Mouse (Mus musculus): ENCODE results near the gene Dusp28. TPM values are rescaled to one million over a fixed set of nuclear protein-coding genes. Genes with fewer than 3 reads are reported as not detected.

The Dusp28 gene
- polyA plus RNA-seq, 1 experiment from 2014 or later, result 7.4 TPM

- no peaks in the 10 kb centered on the region for H3K4me1 ChIP-seq (replicated peaks)
- no peaks in the 10 kb centered on the region for H3K36me3 ChIP-seq (replicated peaks)
- no peak overlapping the region for H3K4me2 ChIP-seq
- no peaks in the 10 kb centered on the region for H3K9me3 ChIP-seq (replicated peaks)
- H3K4me3 ChIP-seq (replicated peaks), result no peak overlapping the region
- 62% methylated on average over 5 of the region's 5 CpGs for WGBS (ENCODE audit: insufficient replicate concordance)
- H3K27ac ChIP-seq (replicated peaks), result no peak overlapping the region
- H3K27me3 ChIP-seq, result no peaks in the 10 kb centered on the region
- no peak for ATAC-seq (ENCODE audit: insufficient read depth)
- H3K9ac ChIP-seq, result no peak overlapping the region
Measured at GRCm38 (mm10) chr1:92880101-92880500, 26.7 kb upstream of the Dusp28 start.

GRCm38 (mm10) chr1:92881982-92882381, 24.8 kb upstream of the Dusp28 start:
- Histone ChIP-seq H3K4me1 (replicated peaks) (no peaks in the 10 kb centered on the region), H3K9ac (no peak overlapping the region), H3K4me2 (no peak overlapping the region), H3K36me3 (replicated peaks) (no peaks in the 10 kb centered on the region), H3K4me3 (replicated peaks) (no peak overlapping the region), H3K27me3 (no peaks in the 10 kb centered on the region), H3K27ac (replicated peaks) (no peak overlapping the region), H3K9me3 (replicated peaks) (no peaks in the 10 kb centered on the region)
- WGBS (ENCODE audit: insufficient replicate concordance), result 68% methylated on average over 6 of the region's 6 CpGs
- ATAC-seq (ENCODE audit: insufficient read depth), result no peak

GRCm38 (mm10) chr1:92888901-92889655, 17.7 kb upstream of the Dusp28 start:
- Histone ChIP-seq H3K36me3 (replicated peaks) (no peaks in the 10 kb centered on the region), H3K27me3 (no peaks in the 10 kb centered on the region), H3K4me3 (replicated peaks) (no peak overlapping the region), H3K4me1 (replicated peaks) (no peaks in the 10 kb centered on the region), H3K9ac (no peak overlapping the region), H3K4me2 (no peak overlapping the region), H3K27ac (replicated peaks) (no peak overlapping the region), H3K9me3 (replicated peaks) (no peaks in the 10 kb centered on the region)
- WGBS (ENCODE audit: insufficient replicate concordance), result 56% methylated on average over 7 of the region's 7 CpGs
- ATAC-seq (ENCODE audit: insufficient read depth), result no peak

DNA sequence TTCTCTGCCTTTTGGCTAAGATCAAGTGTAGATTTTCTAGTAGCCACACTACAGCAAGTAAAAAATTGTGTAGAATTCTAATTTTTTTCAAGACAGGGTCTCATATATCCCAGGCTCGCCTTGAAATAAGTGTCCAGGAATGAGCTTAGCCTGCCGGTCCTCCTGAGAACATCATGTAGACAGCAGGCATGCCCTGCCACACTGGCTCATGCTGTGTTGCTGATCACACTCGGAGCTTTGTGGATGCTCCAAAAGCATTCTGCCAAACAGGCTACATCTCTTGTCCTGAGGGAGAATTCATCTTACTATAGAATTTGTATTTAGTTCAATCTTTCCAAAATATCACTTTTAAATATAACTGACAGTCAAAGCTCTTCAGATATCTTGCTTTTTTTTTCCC, 14.0 kb upstream of the Dusp28 start:
- Histone ChIP-seq H3K36me3 (replicated peaks) (no peaks in the 10 kb centered on the region), H3K4me2 (no peak overlapping the region), H3K9ac (no peak overlapping the region), H3K27ac (replicated peaks) (no peak overlapping the region), H3K9me3 (replicated peaks) (no peaks in the 10 kb centered on the region), H3K4me3 (replicated peaks) (no peak overlapping the region), H3K27me3 (no peaks in the 10 kb centered on the region), H3K4me1 (replicated peaks) (no peaks in the 10 kb centered on the region)
- no peak for ATAC-seq (ENCODE audit: insufficient read depth)
- 50% methylated on average over 3 of the region's 3 CpGs for WGBS (ENCODE audit: insufficient replicate concordance)

- Histone ChIP-seq H3K27me3 (no peaks in the 10 kb centered on the region), H3K9ac (no peak overlapping the region), H3K4me2 (no peak overlapping the region), H3K9me3 (replicated peaks) (no peaks in the 10 kb centered on the region), H3K4me1 (replicated peaks) (no peaks in the 10 kb centered on the region), H3K27ac (replicated peaks) (no peak overlapping the region), H3K36me3 (replicated peaks) (no peaks in the 10 kb centered on the region), H3K4me3 (replicated peaks) (no peak overlapping the region)
- 38% methylated on average over 3 of the region's 3 CpGs for WGBS (ENCODE audit: insufficient replicate concordance)
- ATAC-seq (ENCODE audit: insufficient read depth), result no peak
Measured at GRCm38 (mm10) chr1:92893896-92894295, 12.9 kb upstream of the Dusp28 start.

DNA sequence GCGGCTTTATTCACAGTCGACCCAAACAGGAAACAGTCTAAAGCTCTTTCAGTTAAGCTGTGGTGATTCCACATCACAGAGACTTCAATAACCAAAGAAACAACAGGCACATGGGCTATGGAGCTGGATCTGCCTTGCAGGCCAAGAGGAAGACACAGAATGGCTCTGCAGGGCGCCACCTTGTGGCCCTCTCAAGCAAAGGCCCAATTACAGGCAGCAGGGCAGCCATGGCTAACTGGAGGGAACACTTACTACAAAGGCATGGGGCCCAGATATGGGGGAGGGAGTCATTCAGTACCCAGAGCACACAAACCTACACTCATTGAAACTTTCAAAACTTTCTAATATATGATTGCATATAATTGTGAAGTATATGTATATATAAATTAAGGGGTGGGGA, 11.7 kb upstream of the Dusp28 start:
- no peaks in the 10 kb centered on the region for H3K9me3 ChIP-seq (replicated peaks)
- H3K27me3 ChIP-seq, result peaks cover 6% of the 10 kb centered on the region; the same call in 1 of the 2 replicates
- no peaks in the 10 kb centered on the region for H3K36me3 ChIP-seq (replicated peaks)
- H3K27ac ChIP-seq (replicated peaks), result no peak overlapping the region
- H3K4me2 ChIP-seq, result no peak overlapping the region
- H3K4me1 ChIP-seq (replicated peaks), result no peaks in the 10 kb centered on the region
- ATAC-seq (ENCODE audit: insufficient read depth), result no peak
- H3K4me3 ChIP-seq (replicated peaks), result no peak overlapping the region
- H3K9ac ChIP-seq, result no peak overlapping the region
- WGBS (ENCODE audit: insufficient replicate concordance), result 9% methylated on average over 3 of the region's 3 CpGs

DNA sequence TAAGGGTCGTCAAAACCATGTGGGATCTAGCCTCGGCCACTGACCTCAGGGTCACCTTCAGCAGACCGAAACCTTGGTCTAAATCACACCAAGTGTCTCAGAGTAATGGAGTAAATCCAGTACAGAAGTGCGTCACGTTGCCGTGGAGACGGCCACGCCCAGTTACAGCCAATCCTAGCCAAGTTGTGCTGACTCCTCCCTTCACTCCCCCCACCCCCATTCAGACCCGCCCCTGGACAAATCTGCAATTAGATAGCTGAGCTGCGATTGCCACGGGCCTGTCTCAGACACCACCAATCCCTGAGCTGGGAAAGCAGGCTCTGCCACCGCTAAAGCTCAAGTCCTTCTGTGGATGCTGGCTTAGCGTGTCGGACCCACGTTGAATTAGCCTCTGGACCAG, 4.0 kb upstream of the Dusp28 start, which contains the start of gene Ankmy1:
Gene Ankmy1, minus strand, starts transcription at position 121 of the 400 bp plus-strand sequence.
- Histone ChIP-seq H3K9ac (no peak within 1 kb of the TSS), H3K4me3 (replicated peaks) (no peak within 1 kb of the TSS)
- no peak for ATAC-seq (ENCODE audit: insufficient read depth)

DNA sequence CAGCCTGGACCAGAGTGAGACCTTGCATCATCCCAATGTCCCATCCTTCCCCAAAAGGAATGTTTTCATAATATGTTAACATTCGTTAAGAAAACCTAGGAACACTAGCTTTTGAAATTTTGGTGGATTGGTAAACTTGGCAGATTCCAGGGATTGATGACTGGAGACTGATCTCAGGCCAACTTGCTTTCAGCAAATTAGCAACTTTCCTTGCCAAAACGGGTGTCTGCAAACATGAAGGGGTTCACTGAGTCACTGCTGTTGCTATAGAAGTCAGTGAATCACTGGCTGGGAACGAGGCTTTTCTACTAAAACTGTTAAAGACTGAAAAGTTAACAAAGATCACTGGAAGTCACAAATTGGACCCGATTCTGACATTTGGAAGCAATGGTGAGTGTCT, 3.2 kb upstream of the Dusp28 start:
- 48% methylated on average over 4 of the region's 4 CpGs for WGBS (ENCODE audit: insufficient replicate concordance)
- H3K9ac ChIP-seq, result no peak overlapping the region
- peaks cover 28% of the 10 kb centered on the region for H3K27me3 ChIP-seq
- no peaks in the 10 kb centered on the region for H3K9me3 ChIP-seq (replicated peaks)
- peaks cover 33% of the 10 kb centered on the region for H3K4me1 ChIP-seq (replicated peaks)
- H3K4me3 ChIP-seq (replicated peaks), result no peak overlapping the region
- no peak overlapping the region for H3K27ac ChIP-seq (replicated peaks)
- H3K36me3 ChIP-seq (replicated peaks), result no peaks in the 10 kb centered on the region
- H3K4me2 ChIP-seq, result no peak overlapping the region
- no peak for ATAC-seq (ENCODE audit: insufficient read depth)

More for the DNA sequence above, 4.0 kb upstream of the Dusp28 start, which contains the start of gene Ankmy1:
- H3K4me1 ChIP-seq (replicated peaks), result peaks cover 25% of the 10 kb centered on the region
- no peak within 1 kb of the TSS for H3K27ac ChIP-seq (replicated peaks)
- H3K4me2 ChIP-seq, result peak within 1 kb of the TSS; percentile 39
- H3K27me3 ChIP-seq, result peaks cover 28% of the 10 kb centered on the region
- no peaks in the 10 kb centered on the region for H3K36me3 ChIP-seq (replicated peaks)
- WGBS (ENCODE audit: insufficient replicate concordance), result 5% methylated on average over 15 of the region's 15 CpGs
- no peaks in the 10 kb centered on the region for H3K9me3 ChIP-seq (replicated peaks)

DNA sequence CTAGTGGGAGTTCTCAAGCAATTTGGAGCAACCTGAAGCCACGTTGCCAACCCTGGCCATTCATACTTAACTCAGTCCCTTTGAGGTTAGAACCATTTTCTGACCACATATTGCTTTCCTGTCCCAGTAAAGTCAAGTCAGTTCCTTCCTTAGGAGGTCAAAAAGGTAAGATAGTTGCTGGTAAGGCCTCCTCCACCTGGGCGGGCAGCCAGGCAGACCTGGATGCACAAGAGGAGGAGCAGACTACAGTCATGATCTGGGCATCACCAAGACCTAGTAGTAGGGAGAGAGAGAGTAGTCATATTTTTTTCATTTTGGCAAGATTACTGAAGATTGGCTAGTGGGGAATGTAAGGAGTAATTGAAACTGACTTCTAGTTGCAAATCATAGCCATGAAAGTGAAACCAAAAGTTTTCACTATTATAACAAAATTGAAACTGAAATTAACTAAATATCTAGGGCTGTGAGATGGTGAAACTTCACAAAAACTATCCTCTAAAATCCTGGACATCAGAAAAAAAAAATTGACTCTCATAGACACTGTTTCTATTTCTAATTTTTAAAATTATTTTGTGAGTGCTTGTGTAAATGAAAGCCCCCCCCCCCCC, 974 bp upstream of the Dusp28 start:
- Histone ChIP-seq H3K4me3 (replicated peaks) (no peak overlapping the region), H3K4me2 (peak overlapping the region; percentile 95), H3K27ac (replicated peaks) (no peak overlapping the region), H3K9me3 (replicated peaks) (no peaks in the 10 kb centered on the region), H3K9ac (no peak overlapping the region), H3K27me3 (peaks cover 18% of the 10 kb centered on the region; the same call in 1 of the 2 replicates), H3K36me3 (replicated peaks) (no peaks in the 10 kb centered on the region), H3K4me1 (replicated peaks) (peaks cover 54% of the 10 kb centered on the region)
- WGBS (ENCODE audit: insufficient replicate concordance), result 59% methylated on average over 2 of the region's 2 CpGs
- no peak for ATAC-seq (ENCODE audit: insufficient read depth)

- no peaks in the 10 kb centered on the region for H3K9me3 ChIP-seq (replicated peaks)
Measured at GRCm38 (mm10) chr1:92907632-92908360, 1.0 kb downstream of the Dusp28 start.

DNA sequence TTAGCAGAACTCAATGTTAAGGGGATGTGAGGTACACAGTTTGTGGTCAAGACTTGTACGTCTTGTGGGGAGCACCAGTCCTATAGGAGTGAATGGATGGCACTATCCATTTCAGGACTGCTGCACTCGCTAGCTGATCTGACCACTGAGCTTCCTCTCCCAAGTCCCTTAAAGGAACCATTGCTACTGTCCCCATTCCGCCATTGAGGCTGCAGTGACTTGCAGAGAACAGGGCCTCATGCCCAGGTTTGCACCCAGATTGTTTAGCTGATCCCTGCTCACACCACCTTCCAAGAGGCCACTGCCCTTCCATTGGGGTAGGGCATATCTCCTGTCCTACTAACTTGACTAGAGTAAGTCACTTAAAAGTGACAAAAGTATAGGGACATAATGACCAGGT, 1.9 kb downstream of the Dusp28 start:
- no peak overlapping the region for H3K4me2 ChIP-seq
- ATAC-seq (ENCODE audit: insufficient read depth), result no peak
- 75% methylated on average over 3 of the region's 3 CpGs for WGBS (ENCODE audit: insufficient replicate concordance)

More at GRCm38 (mm10) chr1:92907632-92908360, 1.0 kb downstream of the Dusp28 start:
- peaks cover 7% of the 10 kb centered on the region; the same call in 1 of the 2 replicates for H3K27me3 ChIP-seq
- H3K4me3 ChIP-seq (replicated peaks), result peak overlapping the region; percentile 82
- ATAC-seq (ENCODE audit: insufficient read depth), result no peak
- no peaks in the 10 kb centered on the region for H3K36me3 ChIP-seq (replicated peaks)
- H3K4me1 ChIP-seq (replicated peaks), result peaks cover 70% of the 10 kb centered on the region
- peak overlapping the region; percentile 92 for H3K27ac ChIP-seq (replicated peaks)
- peak overlapping the region; percentile 71 for H3K9ac ChIP-seq
- WGBS (ENCODE audit: insufficient replicate concordance), result 40% methylated on average over 20 of the region's 20 CpGs
- peak overlapping the region; percentile 95 for H3K4me2 ChIP-seq

More for the DNA sequence above, 1.9 kb downstream of the Dusp28 start:
- Histone ChIP-seq H3K36me3 (replicated peaks) (no peaks in the 10 kb centered on the region), H3K4me1 (replicated peaks) (peaks cover 69% of the 10 kb centered on the region), H3K4me3 (replicated peaks) (no peak overlapping the region), H3K9ac (no peak overlapping the region), H3K27ac (replicated peaks) (no peak overlapping the region), H3K9me3 (replicated peaks) (no peaks in the 10 kb centered on the region), H3K27me3 (no peaks in the 10 kb centered on the region; the same call in 1 of the 2 replicates)

All from liver, embryonic 15.5 days (tissue).